Mouse (Mus musculus) testis, adult 2 months (tissue): ENCODE measurements at regions not wholly inside any gene's neighbourhood (a gene's known extent, or its start where the extent isn't known, plus 50 kb on each side); places are given as distances from the start of the nearest gene placed in this dataset.

Experiments used
- CTCF ChIP-seq: fragments of 200-500 bp; IDR thresholded peaks from 2 replicates; pipeline ENCODE4 v1.5.1; 2012; ENCODE audit warnings: low read depth, mild to moderate bottlenecking, inconsistent platforms, low read length, moderate library complexity; ENCODE audit not compliant: control insufficient read depth, insufficient read depth, insufficient replicate concordance
- POLR2A ChIP-seq: fragments of 200-500 bp; IDR thresholded peaks from 2 replicates; pipeline ENCODE4 v1.6.1; 2012; ENCODE audit warnings: low read depth, mild to moderate bottlenecking, inconsistent platforms, low read length, moderate library complexity; ENCODE audit not compliant: control insufficient read depth

DNA sequence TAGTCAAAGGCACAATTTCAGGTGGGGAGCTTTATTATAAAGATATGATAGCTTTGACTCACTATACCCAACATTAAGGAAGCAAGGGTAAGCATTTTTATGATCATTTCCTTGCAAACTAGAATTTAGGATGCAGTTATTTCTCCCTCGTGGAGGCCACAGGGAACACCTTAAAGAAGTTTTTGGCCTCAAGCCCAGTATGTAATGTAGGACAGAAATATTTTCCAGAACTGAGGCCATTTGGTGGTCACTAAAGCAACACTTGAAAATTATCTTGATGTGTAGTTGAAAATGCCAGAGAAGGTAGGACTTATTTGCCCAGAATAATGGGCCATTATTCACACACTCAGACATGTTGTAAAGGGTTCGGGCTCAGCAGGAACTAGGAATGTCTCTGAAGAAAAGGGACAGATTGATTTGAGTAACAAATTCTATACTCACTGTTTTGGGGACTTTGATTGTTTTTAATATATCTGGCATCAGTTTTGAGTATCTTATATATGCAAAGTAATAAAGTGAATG lies 301.3 kb downstream of the Pros1 start:
- TF ChIP-seq CTCF (no peak), POLR2A (no peak)
